Mouse (Mus musculus) testis, adult 2 months (tissue): ENCODE results near the gene Prps1l3.

Source experiments
- CTCF ChIP-seq: fragments of 200-500 bp; IDR thresholded peaks from 2 replicates; pipeline ENCODE4 v1.5.1; 2012; ENCODE audit warnings: low read depth, mild to moderate bottlenecking, inconsistent platforms, low read length, moderate library complexity; ENCODE audit not compliant: control insufficient read depth, insufficient read depth, insufficient replicate concordance
- POLR2A ChIP-seq: fragments of 200-500 bp; IDR thresholded peaks from 2 replicates; pipeline ENCODE4 v1.6.1; 2012; ENCODE audit warnings: low read depth, mild to moderate bottlenecking, inconsistent platforms, low read length, moderate library complexity; ENCODE audit not compliant: control insufficient read depth

- TF ChIP-seq POLR2A, result no peak
- TF ChIP-seq CTCF, result no peak
These were observed 28.4 kb downstream of the Prps1l3 start for GRCm38 (mm10) chr12:57258572-57258971.
